Comparison of ENCODE assay signal across 8 mouse cellular contexts in the genomic region with DNA sequence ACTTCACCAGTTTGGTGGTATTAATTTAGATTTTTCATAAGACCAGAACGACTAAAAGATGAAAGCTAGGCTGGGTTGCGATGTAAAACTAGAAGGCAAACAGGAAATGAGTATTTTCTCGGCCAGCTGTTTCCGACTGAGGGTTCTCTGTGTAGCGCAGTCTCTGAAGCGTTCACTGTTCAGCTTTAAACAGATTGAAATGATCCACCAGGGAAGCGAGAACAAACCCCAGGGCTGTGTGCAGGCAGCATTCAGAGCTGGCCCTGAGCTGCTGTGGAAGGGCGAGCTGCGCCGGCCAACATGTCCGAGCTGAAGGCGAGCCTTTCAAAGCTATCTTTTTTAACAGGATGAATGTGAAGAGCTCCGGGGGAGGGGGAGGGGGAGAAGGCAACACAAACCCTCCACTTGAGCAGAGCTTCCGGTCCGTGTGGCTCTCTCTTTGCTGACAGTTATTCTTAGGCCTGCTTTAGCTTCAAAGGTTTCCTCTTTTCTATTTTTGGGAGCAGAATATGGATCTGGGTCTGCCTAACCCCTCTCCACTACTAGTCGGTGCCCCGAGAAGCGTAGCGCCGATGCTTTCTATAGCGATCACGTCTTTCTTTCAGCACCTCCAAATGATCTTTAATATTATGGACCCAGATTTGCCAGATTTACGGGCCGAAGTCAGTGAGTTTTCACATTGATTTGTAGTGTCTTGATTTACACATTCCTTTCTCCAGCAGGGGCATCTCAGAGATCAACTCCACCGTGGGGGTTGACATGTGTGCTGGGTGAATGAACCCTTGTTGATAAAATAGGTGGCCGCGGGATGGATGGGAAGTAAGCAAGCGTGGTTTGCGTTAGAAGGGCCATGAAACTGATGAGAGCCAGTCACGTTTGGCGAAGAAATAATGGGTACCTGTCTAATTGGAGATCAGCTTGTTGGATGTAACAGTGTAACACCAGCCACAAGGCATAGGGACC. TPM values are rescaled to one million over a fixed set of nuclear protein-coding genes. Genes with fewer than 3 reads are reported as not detected.
A peak's percentile ranks its signal among the peaks of the same experiment; 100 is the strongest.
DNase-seq lines count a peak whose midpoint lies in the region; ATAC-seq and TF ChIP-seq lines count a peak whose summit lies in the region.

No protein-coding gene starts in this region.

- H3K27me3 ChIP-seq in forebrain, embryonic 10.5 days (ENCODE audit: poor library complexity, severe bottlenecking), result no peaks in the 10 kb centered on the region
- H3K27me3 ChIP-seq in heart, embryonic 14.5 days (ENCODE audit: control insufficient read depth, insufficient read depth, low read length), result no peaks in the 10 kb centered on the region
- no peaks in the 10 kb centered on the region for H3K27me3 ChIP-seq in kidney, embryonic 16.5 days (ENCODE audit: insufficient read depth, low read length)
- H3K27me3 ChIP-seq in midbrain, embryonic 15.5 days (replicated peaks), result no peaks in the 10 kb centered on the region

- no peak for TF ChIP-seq CTCF in bone marrow, adult 2 months (IDR thresholded peaks at IDR 0.05; ENCODE audit: control insufficient read depth, insufficient read depth, low read length)

- ATAC-seq in heart, embryonic 14.5 days (ENCODE audit: insufficient number of reproducible peaks, insufficient read depth, low FRiP score, low read depth), result peak; percentile 72
- peak; percentile 81 for ATAC-seq in kidney, embryonic 16.5 days (ENCODE audit: low FRiP score, low TSS enrichment)
- ATAC-seq in midbrain, embryonic 15.5 days (replicated peaks), result peak; percentile 80

- peak overlapping the region; percentile 66 for H3K4me3 ChIP-seq in bone marrow, adult 2 months (replicated peaks; ENCODE audit: control insufficient read depth, low read depth, low read length)
- H3K4me3 ChIP-seq in forebrain, embryonic 10.5 days, result no peak overlapping the region; the same call in 1 of the 2 replicates
- peak overlapping the region; percentile 27 to 35 for H3K4me3 ChIP-seq in heart, embryonic 14.5 days (ENCODE audit: control insufficient read depth in 1 of 2, insufficient read depth in 1 of 2, low read depth in 1 of 2, low read length in 2 of 2)
- peak overlapping the region; percentile 43 for H3K4me3 ChIP-seq in kidney, embryonic 16.5 days (ENCODE audit: low read length)
- no peak overlapping the region for H3K4me3 ChIP-seq in midbrain, embryonic 15.5 days

- WGBS in bone marrow, adult 2 months, result 6% methylated on average over 31 of the region's 31 CpGs
- WGBS in forebrain, embryonic 10.5 days, result 61% methylated on average over 31 of the region's 31 CpGs
- WGBS in heart, embryonic 14.5 days, result 9% methylated on average over 31 of the region's 31 CpGs
- WGBS in kidney, embryonic 16.5 days, result 8% methylated on average over 31 of the region's 31 CpGs
- 54% methylated on average over 31 of the region's 31 CpGs for WGBS in midbrain, embryonic 15.5 days

- peaks cover 3% of the 10 kb centered on the region; the same call in 1 of the 2 replicates for H3K9me3 ChIP-seq in forebrain, embryonic 10.5 days
- H3K9me3 ChIP-seq in heart, embryonic 14.5 days (ENCODE audit: control insufficient read depth, low read length), result no peaks in the 10 kb centered on the region
- peaks cover 4% of the 10 kb centered on the region; the same call in 1 of the 2 replicates for H3K9me3 ChIP-seq in kidney, embryonic 16.5 days (ENCODE audit: low read length)
- H3K9me3 ChIP-seq in midbrain, embryonic 15.5 days, result no peaks in the 10 kb centered on the region

- peak; percentile 54; the same call in 1 of the 2 replicates for TF ChIP-seq POLR2A in bone marrow, adult 2 months (IDR thresholded peaks at IDR 0.05; ENCODE audit: borderline replicate concordance, control insufficient read depth, low read depth, low read length)

- H3K27ac ChIP-seq in bone marrow, adult 2 months (ENCODE audit: control insufficient read depth, insufficient read depth, low read depth, low read length, poor library complexity), result peak overlapping the region; percentile 98
- H3K27ac ChIP-seq in forebrain, embryonic 10.5 days, result peak overlapping the region; percentile 80
- H3K27ac ChIP-seq in heart, embryonic 14.5 days (replicated peaks in 1 of 2; ENCODE audit: control insufficient read depth in 1 of 2, insufficient read depth in 1 of 2, low read depth in 2 of 2, low read length in 2 of 2), result peak overlapping the region; percentile 85 to 94
- peak overlapping the region; percentile 95 for H3K27ac ChIP-seq in kidney, embryonic 16.5 days (ENCODE audit: low read length)
- peak overlapping the region; percentile 68 for H3K27ac ChIP-seq in midbrain, embryonic 15.5 days

- no peaks in the 10 kb centered on the region for H3K36me3 ChIP-seq in forebrain, embryonic 10.5 days (replicated peaks)
- H3K36me3 ChIP-seq in heart, embryonic 14.5 days (ENCODE audit: control insufficient read depth, insufficient read depth, low read length), result no peaks in the 10 kb centered on the region
- H3K36me3 ChIP-seq in kidney, embryonic 16.5 days (ENCODE audit: insufficient read depth, low read length), result no peaks in the 10 kb centered on the region
- H3K36me3 ChIP-seq in midbrain, embryonic 15.5 days (replicated peaks), result no peaks in the 10 kb centered on the region

- H3K9ac ChIP-seq in heart, embryonic 14.5 days (ENCODE audit: low read length), result peak overlapping the region; percentile 73
- peak overlapping the region; percentile 69 for H3K9ac ChIP-seq in kidney, embryonic 16.5 days (replicated peaks; ENCODE audit: low read length)
- no peak overlapping the region for H3K9ac ChIP-seq in midbrain, embryonic 15.5 days

- H3K4me1 ChIP-seq in bone marrow, adult 2 months (ENCODE audit: control insufficient read depth, insufficient read depth, low read length), result no peaks in the 10 kb centered on the region; the same call in 1 of the 2 replicates
- peaks cover 31% of the 10 kb centered on the region for H3K4me1 ChIP-seq in forebrain, embryonic 10.5 days
- H3K4me1 ChIP-seq in heart, embryonic 14.5 days (ENCODE audit: control insufficient read depth in 2 of 2, insufficient read depth in 2 of 2, low read length in 2 of 2), result peaks cover 13 to 28% of the 10 kb centered on the region in 2 experiments
- H3K4me1 ChIP-seq in kidney, embryonic 16.5 days (ENCODE audit: insufficient read depth, low read length), result peaks cover 17% of the 10 kb centered on the region
- H3K4me1 ChIP-seq in midbrain, embryonic 15.5 days, result peaks cover 20% of the 10 kb centered on the region

- peak; percentile 42 for DNase-seq in forebrain, embryonic 10.5 days (ENCODE audit: extremely low spot score, low spot score)
- DNase-seq in liver, result peak; percentile 66
- peak; percentile 63 to 71 for DNase-seq in spleen, adult 18-20 months
- DNase-seq in cerebellum, adult 11 months, result no peak

- H3K4me2 ChIP-seq in heart, embryonic 14.5 days (ENCODE audit: low read length), result peak overlapping the region; percentile 71
- H3K4me2 ChIP-seq in kidney, embryonic 16.5 days (replicated peaks; ENCODE audit: low read depth, low read length), result peak overlapping the region; percentile 59
- peak overlapping the region; percentile 25 for H3K4me2 ChIP-seq in midbrain, embryonic 15.5 days

RNA-seq across cellular contexts. Expression of a gene that starts 59.3 kb away (rescaled TPM):
- 21.4 and 30.7 TPM in 2 replicates for polyA plus RNA-seq in bone marrow, adult 2 months (2011; ENCODE audit: insufficient read depth, insufficient read length, low replicate concordance, missing spikeins)
- 13.4 and 13.9 TPM in 2 replicates for polyA plus RNA-seq in forebrain, embryonic 10.5 days (2016; fragmentation: Nextera tagmentation; extraction: Ambion mirVana)
- 15.3 and 15.7 TPM in 2 replicates for polyA plus RNA-seq in heart, embryonic 14.5 days (2014; fragmentation: Nextera tagmentation; extraction: Ambion mirVana)
- 26.6 and 31.1 TPM in 2 replicates for polyA plus RNA-seq in kidney, embryonic 16.5 days (2015; fragmentation: Nextera tagmentation; extraction: Ambion mirVana)
- polyA plus RNA-seq in midbrain, embryonic 15.5 days (2015; fragmentation: Nextera tagmentation; extraction: Ambion mirVana), result 10.5 and 12.2 TPM in 2 replicates

Comparison
In these comparisons a context has a peak if more than half of its experiments do, and no peak if none do; other contexts are left out.
1. H3K4me3 ChIP-seq: peak in bone marrow, adult 2 months (single experiment), heart, embryonic 14.5 days (2 of 2) and kidney, embryonic 16.5 days (single experiment); none in forebrain, embryonic 10.5 days (single experiment) and midbrain, embryonic 15.5 days (single experiment).
2. Peak in every context shown above with its lines, with median percentiles within 50 percentile points of each other: H3K27ac ChIP-seq, ATAC-seq and H3K4me2 ChIP-seq.